Mouse (Mus musculus): ENCODE data around the gene Eaf2.

DNA sequence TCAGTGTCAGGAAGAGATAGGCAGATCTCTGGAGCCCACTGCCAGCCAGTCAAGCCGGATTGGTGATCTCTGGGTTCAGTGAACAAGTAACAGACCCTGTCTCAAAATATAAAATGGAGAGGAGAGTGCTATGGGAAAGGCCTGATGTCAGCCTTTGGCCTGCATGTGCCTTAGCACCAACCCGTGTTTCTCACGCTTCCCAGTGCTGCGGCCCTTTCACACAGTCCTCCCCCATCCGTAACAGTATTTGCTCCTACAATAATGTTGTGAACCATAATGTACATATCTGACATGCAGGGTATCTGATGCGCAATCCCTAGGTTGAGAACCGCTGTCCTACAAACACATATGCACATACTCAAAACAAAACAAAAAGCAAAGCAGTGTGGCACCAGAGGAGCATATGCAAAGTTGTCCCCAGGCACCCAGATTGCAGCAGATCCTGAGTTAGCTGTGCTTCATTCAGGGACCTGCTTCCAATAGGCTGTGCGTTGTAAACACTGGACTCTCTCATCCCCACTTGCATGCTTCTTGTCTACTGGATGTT is 46.3 kb upstream of the Eaf2 start:
- no peak for TF ChIP-seq ZC3H11A (IDR thresholded peaks at IDR 0.05; ENCODE audit: borderline replicate concordance, low read depth, low read length)
- no peak for TF ChIP-seq ZNF384 (IDR thresholded peaks at IDR 0.05; ENCODE audit: low read depth, low read length)
- no peak for TF ChIP-seq HCFC1 (IDR thresholded peaks at IDR 0.05; ENCODE audit: borderline replicate concordance, insufficient read depth, low read length)
- TF ChIP-seq CHD2 (IDR thresholded peaks at IDR 0.05; ENCODE audit: low read depth, low read length), result no peak

Measured in ES-E14 (cell line).